Mouse (Mus musculus) CH12.LX (cell line): ENCODE measurements at regions not wholly inside any gene's neighbourhood (a gene's known extent, or its start where the extent isn't known, plus 50 kb on each side); places are given as distances from the start of the nearest gene placed in this dataset.

ENCODE experiments used
- DNase-seq: peaks from one replicate; pipeline ENCODE4 v3.0.0-alpha.2; 2013; ENCODE audit errors: extremely low read depth
- H3K27ac ChIP-seq: 2 replicates; pipeline ENCODE4 v1.5.1; 2012; ENCODE audit warnings: low read depth, mild to moderate bottlenecking, control low read depth, moderate library complexity; ENCODE audit not compliant: insufficient read depth
- H3K27me3 ChIP-seq: replicated peaks from 2 replicates; pipeline ENCODE3; 2012; ENCODE audit warnings: inconsistent platforms
- H3K36me3 ChIP-seq, 2 experiments: replicated peaks in 1 of 2; 2 replicates each; pipeline versions ENCODE3 to v1.6.1; 2012; ENCODE audit warnings: inconsistent platforms in 1 of 2, low read length in 1 of 2, mild to moderate bottlenecking in 1 of 2, mixed read lengths in 1 of 2, moderate library complexity in 1 of 2; ENCODE audit not compliant: control insufficient read depth in 1 of 2, insufficient read depth in 1 of 2
- H3K4me1 ChIP-seq, 2 experiments: 2 replicates each; pipeline ENCODE4 v1.6.1; 2012; ENCODE audit warnings: inconsistent platforms in 1 of 2, moderate library complexity in 1 of 2; ENCODE audit not compliant: insufficient read depth in 2 of 2, control insufficient read depth in 1 of 2
- H3K4me2 ChIP-seq: 2 replicates; pipeline ENCODE4 v1.6.1; 2012; ENCODE audit warnings: low read depth, mild to moderate bottlenecking, control low read depth; ENCODE audit not compliant: poor library complexity, insufficient read depth, severe bottlenecking
- H3K4me3 ChIP-seq, 3 experiments: fragments of 150-350 bp in 1 of 3; sonication (generic) in 1 of 3; replicated peaks in 1 of 3; 2 replicates each; pipeline versions ENCODE3 to v1.5.1; 2011 to 2012; ENCODE audit warnings: low read depth in 2 of 3, low read length in 2 of 3, mild to moderate bottlenecking in 2 of 3, moderate library complexity in 2 of 3, control low read depth in 1 of 3, improper control_type of control experiment in 1 of 3, inconsistent platforms in 1 of 3, mixed read lengths in 1 of 3; ENCODE audit not compliant: poor library complexity in 1 of 3
- H3K79me2 ChIP-seq: replicated peaks from 2 replicates; pipeline ENCODE4 v1.6.1; 2012; ENCODE audit warnings: mild to moderate bottlenecking, moderate library complexity; ENCODE audit not compliant: control insufficient read depth, poor library complexity, insufficient read depth, severe bottlenecking; ENCODE audit errors: extremely low read depth
- H3K9ac ChIP-seq: 2 replicates; pipeline ENCODE4 v1.6.1; 2012; ENCODE audit warnings: low read depth, mild to moderate bottlenecking, control low read depth, moderate library complexity; ENCODE audit not compliant: insufficient read depth
- H3K9me3 ChIP-seq: replicated peaks from 2 replicates; pipeline ENCODE3; 2012; ENCODE audit warnings: low read length, inconsistent platforms, mixed read lengths
- BHLHE40 ChIP-seq: IDR thresholded peaks from 2 replicates; pipeline ENCODE4 v1.6.1; 2011; ENCODE audit warnings: mild to moderate bottlenecking, low read depth, low read length, improper control_type of control experiment
- CHD1 ChIP-seq: IDR thresholded peaks from 2 replicates; pipeline ENCODE4 v1.6.1; 2012; ENCODE audit warnings: low read depth, low read length, improper control_type of control experiment, inconsistent platforms
- E2F4 ChIP-seq: IDR thresholded peaks from 2 replicates; pipeline ENCODE4 v1.6.1; 2011; ENCODE audit warnings: low read depth, low read length, improper control_type of control experiment; ENCODE audit not compliant: insufficient replicate concordance
- ELF1 ChIP-seq: IDR thresholded peaks from 2 replicates; pipeline ENCODE4 v1.6.1; 2014; ENCODE audit warnings: low read depth, mild to moderate bottlenecking, inconsistent platforms, low read length, improper control_type of control experiment
- ETS1 ChIP-seq: conservative IDR thresholded peaks from 2 replicates; pipeline ENCODE4 v1.6.1; 2012; ENCODE audit warnings: low read depth, mild to moderate bottlenecking, inconsistent platforms, low read length, improper control_type of control experiment, moderate library complexity
- JUN ChIP-seq: IDR thresholded peaks from 2 replicates; pipeline ENCODE4 v1.6.1; 2011; ENCODE audit warnings: low read depth, mild to moderate bottlenecking, low read length, improper control_type of control experiment, moderate library complexity; ENCODE audit not compliant: insufficient read depth
- KAT2A ChIP-seq: IDR thresholded peaks from 2 replicates; pipeline ENCODE4 v1.6.1; 2012; ENCODE audit warnings: low read length, improper control_type of control experiment, inconsistent platforms; ENCODE audit not compliant: insufficient replicate concordance
- MAFK ChIP-seq: IDR thresholded peaks from 2 replicates; pipeline ENCODE4 v1.6.1; 2011; ENCODE audit warnings: low read length, improper control_type of control experiment; ENCODE audit not compliant: insufficient replicate concordance
- MEF2A ChIP-seq: IDR thresholded peaks from 2 replicates; pipeline ENCODE4 v1.6.1; 2014; ENCODE audit warnings: low read depth, mild to moderate bottlenecking, inconsistent platforms, low read length, improper control_type of control experiment, borderline replicate concordance
- MXI1 ChIP-seq: IDR thresholded peaks from 2 replicates; pipeline ENCODE4 v1.6.1; 2011; ENCODE audit warnings: mild to moderate bottlenecking, low read depth, low read length, improper control_type of control experiment
- NRF1 ChIP-seq: IDR thresholded peaks from 2 replicates; pipeline ENCODE4 v1.6.1; 2014; ENCODE audit warnings: low read depth, mild to moderate bottlenecking, inconsistent platforms, low read length, improper control_type of control experiment, moderate library complexity
- PAX5 ChIP-seq: IDR thresholded peaks from 2 replicates; pipeline ENCODE4 v1.6.1; 2012; ENCODE audit warnings: low read length, inconsistent platforms, mixed read lengths
- POLR2A ChIP-seq: IDR thresholded peaks from 2 replicates; pipeline ENCODE4 v1.6.1; 2011; ENCODE audit warnings: low read depth, mild to moderate bottlenecking, improper control_type of control experiment, low read length
- POLR2AphosphoS2 ChIP-seq: IDR thresholded peaks from 2 replicates; pipeline ENCODE4 v1.6.1; 2011; ENCODE audit warnings: low read depth, low read length, improper control_type of control experiment
- SIN3A ChIP-seq: IDR thresholded peaks from 2 replicates; pipeline ENCODE4 v1.6.1; 2012; ENCODE audit warnings: low read length, improper control_type of control experiment, inconsistent platforms
- SMC3 ChIP-seq: IDR thresholded peaks from 2 replicates; pipeline ENCODE4 v1.6.1; 2011; ENCODE audit warnings: low read depth, low read length, improper control_type of control experiment
- TBP ChIP-seq: conservative IDR thresholded peaks from 2 replicates; pipeline ENCODE4 v1.6.1; 2011; ENCODE audit warnings: low read depth, low read length, improper control_type of control experiment
- UBTF ChIP-seq: IDR thresholded peaks from 2 replicates; pipeline ENCODE4 v1.6.1; 2012; ENCODE audit warnings: low read depth, mild to moderate bottlenecking, inconsistent platforms, low read length, improper control_type of control experiment, moderate library complexity
- ZC3H11A ChIP-seq: IDR thresholded peaks from 2 replicates; pipeline ENCODE4 v1.6.1; 2012; ENCODE audit warnings: low read depth, mild to moderate bottlenecking, inconsistent platforms, low read length, improper control_type of control experiment
- ZNF384 ChIP-seq: IDR thresholded peaks from 2 replicates; pipeline ENCODE4 v1.6.1; 2012; ENCODE audit warnings: low read depth, low read length, improper control_type of control experiment, inconsistent platforms
- dilution Hi-C: fragments of 300-500 bp; cut with MboI; formaldehyde crosslinking; loops from 2 replicates; pipeline ENCODE4 v1.14.3; 2020; ENCODE audit warnings: low sequenced_read_pairs; ENCODE audit not compliant: extremely low pct_unique_long_range_greater_than_20kb, extremely low pct_ligation_motif_present
- in situ Hi-C: fragments of 300-500 bp; cut with MboI; formaldehyde crosslinking; loops from 3 replicates; pipeline ENCODE4 v1.14.3; 2019; ENCODE audit warnings: low sequenced_read_pairs, low pct_ligation_motif_present, low pct_unique_long_range_greater_than_20kb, mixed read lengths

GRCm38 (mm10) chr12:96261978-96262377 lies 570.0 kb downstream of the Flrt2 start:
- Histone ChIP-seq H3K27me3 (no peaks in the 10 kb centered on the region), H3K27ac (no peak overlapping the region), H3K36me3 (no peaks in the 10 kb centered on the region), H3K4me2 (no peak overlapping the region), H3K9ac (no peak overlapping the region), H3K79me2 (no peaks in the 10 kb centered on the region), H3K4me1 (no peaks in the 10 kb centered on the region), H3K9me3 (peaks cover 6% of the 10 kb centered on the region), H3K4me3 (no peak overlapping the region)
- dilution Hi-C loops (no loop called here), in situ Hi-C loops (no loop called here)
- DNase-seq = no peak
- TF ChIP-seq NRF1 (no peak), POLR2A (no peak), KAT2A (no peak), ZC3H11A (no peak), BHLHE40 (no peak), E2F4 (no peak), TBP (no peak), SIN3A (no peak), CHD1 (no peak), UBTF (no peak), ZNF384 (no peak)

- no peak overlapping the region for H3K9ac ChIP-seq
- no peaks in the 10 kb centered on the region for H3K27me3 ChIP-seq
- no peak for TF ChIP-seq ELF1
- no peak for TF ChIP-seq UBTF
- TF ChIP-seq NRF1 = no peak
- TF ChIP-seq ZC3H11A = no peak
- no peak for TF ChIP-seq MAFK
- no peak for TF ChIP-seq ETS1
- TF ChIP-seq POLR2AphosphoS2 = no peak
- TF ChIP-seq SMC3 = no peak
- TF ChIP-seq MEF2A = no peak
- no peak for TF ChIP-seq MXI1
- TF ChIP-seq PAX5 = no peak
- TF ChIP-seq JUN = no peak
- peaks cover 2% of the 10 kb centered on the region for H3K9me3 ChIP-seq
- no peak overlapping the region for H3K4me2 ChIP-seq
- no peaks in the 10 kb centered on the region for H3K36me3 ChIP-seq
- no peak overlapping the region for H3K4me3 ChIP-seq
- H3K4me1 ChIP-seq = no peaks in the 10 kb centered on the region
- no peak for DNase-seq
- dilution Hi-C loops (no loop called here), in situ Hi-C loops (no loop called here)
- H3K27ac ChIP-seq = no peak overlapping the region
- no peaks in the 10 kb centered on the region for H3K79me2 ChIP-seq
Measured at GRCm38 (mm10) chr12:96275894-96276293, 583.9 kb downstream of the Flrt2 start.
